Mouse (Mus musculus) ovary, postnatal 36 days (tissue): ENCODE results near the gene Mecr.
"Not testable (repeated sequence)": the region's sequence is repeated elsewhere in the genome, so short reads cannot be mapped to it uniquely, and the experiment has no call there.

Source experiments
- DNase-seq: peaks from one replicate; pipeline ENCODE4 v3.0.0; 2022; ENCODE audit warnings: low spot score, mixed read lengths

The Mecr gene

GRCm38 (mm10) chr4:131843290-131843743, at the start of gene Mecr:
TSS of gene Mecr (plus strand) at chr4:131843470.
- DNase-seq: peak; percentile 91

- no peak for DNase-seq
These were observed 46.8 kb upstream of the Mecr start for GRCm38 (mm10) chr4:131796312-131797080.

- peak; percentile 47 for DNase-seq
These were observed 45.8 kb upstream of the Mecr start for GRCm38 (mm10) chr4:131797483-131797882.

- no peak for DNase-seq
These were observed 45.4 kb upstream of the Mecr start for GRCm38 (mm10) chr4:131797920-131798319.

- no peak for DNase-seq
These were observed 44.3 kb upstream of the Mecr start for GRCm38 (mm10) chr4:131798968-131799367.

- DNase-seq: no peak
These were observed 39.4 kb upstream of the Mecr start for GRCm38 (mm10) chr4:131803846-131804245.

- not testable (repeated sequence) for DNase-seq
These were observed 38.5 kb upstream of the Mecr start for GRCm38 (mm10) chr4:131804732-131805131.

- DNase-seq: no peak
These were observed 38.0 kb upstream of the Mecr start for GRCm38 (mm10) chr4:131805255-131805654.

- DNase-seq: no peak
These were observed 30.8 kb upstream of the Mecr start for GRCm38 (mm10) chr4:131812458-131812857.

GRCm38 (mm10) chr4:131813798-131814197, 29.5 kb upstream of the Mecr start:
- no peak for DNase-seq

- no peak for DNase-seq
These were observed 28.4 kb upstream of the Mecr start for GRCm38 (mm10) chr4:131814869-131815268.

- DNase-seq: no peak
These were observed 27.5 kb upstream of the Mecr start for GRCm38 (mm10) chr4:131815774-131816173.

- no peak for DNase-seq
These were observed 24.3 kb upstream of the Mecr start for GRCm38 (mm10) chr4:131818926-131819325.

- DNase-seq: no peak
These were observed 22.0 kb upstream of the Mecr start for GRCm38 (mm10) chr4:131821161-131821731.

- DNase-seq: no peak
These were observed 20.7 kb upstream of the Mecr start for GRCm38 (mm10) chr4:131822583-131822982.

- DNase-seq: no peak
These were observed 18.3 kb upstream of the Mecr start for GRCm38 (mm10) chr4:131824939-131825338.

- DNase-seq: peak; percentile 33
These were observed 17.4 kb upstream of the Mecr start for GRCm38 (mm10) chr4:131825830-131826229.

- DNase-seq: no peak
These were observed 16.4 kb upstream of the Mecr start for GRCm38 (mm10) chr4:131826905-131827304.

GRCm38 (mm10) chr4:131829123-131829522, 14.1 kb upstream of the Mecr start:
- no peak for DNase-seq

GRCm38 (mm10) chr4:131831546-131832045, 11.7 kb upstream of the Mecr start:
- no peak for DNase-seq

GRCm38 (mm10) chr4:131832759-131833407, 10.4 kb upstream of the Mecr start:
- no peak for DNase-seq

GRCm38 (mm10) chr4:131833971-131834609, 9.2 kb upstream of the Mecr start:
- DNase-seq: no peak
